Mouse (Mus musculus) testis, adult 2 months (tissue): ENCODE measurements around the gene Fstl4.

Source experiments
- CTCF ChIP-seq: fragments of 200-500 bp; IDR thresholded peaks from 2 replicates; pipeline ENCODE4 v1.5.1; 2012; ENCODE audit warnings: low read depth, mild to moderate bottlenecking, inconsistent platforms, low read length, moderate library complexity; ENCODE audit not compliant: control insufficient read depth, insufficient read depth, insufficient replicate concordance
- POLR2A ChIP-seq: fragments of 200-500 bp; IDR thresholded peaks from 2 replicates; pipeline ENCODE4 v1.6.1; 2012; ENCODE audit warnings: low read depth, mild to moderate bottlenecking, inconsistent platforms, low read length, moderate library complexity; ENCODE audit not compliant: control insufficient read depth

DNA sequence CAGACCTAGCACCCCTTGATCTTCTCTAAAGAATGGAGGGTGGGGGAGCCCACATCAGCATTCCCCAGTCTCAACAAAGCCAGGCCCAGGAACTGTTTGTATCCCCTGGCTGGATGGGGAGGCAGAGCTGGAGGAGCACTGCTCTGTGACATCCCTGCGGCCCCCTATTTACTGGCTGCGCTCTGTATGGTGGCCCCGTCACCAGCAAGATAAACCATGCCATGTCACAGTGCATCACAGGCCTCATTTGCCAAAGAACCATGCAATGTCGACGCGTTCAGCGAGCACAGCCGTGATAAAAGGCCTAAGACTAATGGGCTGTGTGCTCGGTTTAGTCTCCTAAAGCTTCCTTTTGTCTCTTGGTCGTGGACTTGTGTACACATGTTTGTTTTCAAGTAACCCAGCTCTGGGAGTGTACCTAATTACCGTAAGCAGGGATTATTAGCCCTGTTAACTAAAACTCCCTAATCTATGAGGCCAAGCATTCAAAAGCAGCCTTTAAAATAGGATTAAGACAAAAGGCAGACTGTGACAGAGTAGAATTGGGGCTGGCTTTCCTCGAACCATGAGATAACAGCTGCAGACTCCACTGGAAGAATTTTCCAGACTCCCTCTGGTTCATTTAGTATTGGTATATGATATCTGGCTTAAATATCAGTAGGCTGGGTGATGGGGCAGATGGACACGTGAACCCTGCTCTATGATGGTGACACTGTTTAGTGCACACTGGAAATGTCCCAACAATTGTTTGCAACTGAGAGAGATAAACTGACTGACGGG, 303.5 kb downstream of the Fstl4 start:
- TF ChIP-seq POLR2A (no peak), CTCF (no peak)
